Mouse (Mus musculus) kidney, embryonic 16.5 days (tissue): ENCODE data around the gene Sdccag8. TPM values are rescaled to one million over a fixed set of nuclear protein-coding genes. Genes with fewer than 3 reads are reported as not detected.

ENCODE experiments used
- ATAC-seq: fragments of 200-750 bp; cut with Nextera tagmentation; 2 replicates; pipeline ENCODE4 v1.8.0; 2017; ENCODE audit warnings: moderate TSS enrichment; ENCODE audit not compliant: low FRiP score, low TSS enrichment
- H3K27ac ChIP-seq: fragments of 300-500 bp; sonication (generic); 2 replicates; pipeline ENCODE4 v1.5.1; 2014; ENCODE audit warnings: low read length
- H3K27me3 ChIP-seq: fragments of 300-500 bp; sonication (generic); 2 replicates; pipeline ENCODE4 v1.6.1; 2014; ENCODE audit warnings: low read length, control low read depth, mixed read lengths; ENCODE audit not compliant: insufficient read depth
- H3K36me3 ChIP-seq: fragments of 300-500 bp; sonication (generic); 2 replicates; pipeline ENCODE4 v1.6.1; 2014; ENCODE audit warnings: low read length, control low read depth, mixed read lengths; ENCODE audit not compliant: insufficient read depth
- H3K4me1 ChIP-seq: fragments of 300-500 bp; sonication (generic); 2 replicates; pipeline ENCODE4 v1.6.1; 2014; ENCODE audit warnings: low read length, control low read depth, mixed read lengths; ENCODE audit not compliant: insufficient read depth
- H3K4me2 ChIP-seq: fragments of 300-500 bp; sonication (generic); replicated peaks from 2 replicates; pipeline ENCODE4 v1.6.1; 2014; ENCODE audit warnings: low read depth, low read length
- H3K4me3 ChIP-seq: fragments of 300-500 bp; sonication (generic); 2 replicates; pipeline ENCODE4 v1.5.1; 2014; ENCODE audit warnings: mild to moderate bottlenecking, low read length
- H3K9ac ChIP-seq: fragments of 300-500 bp; sonication (generic); replicated peaks from 2 replicates; pipeline ENCODE4 v1.6.1; 2014; ENCODE audit warnings: low read length
- H3K9me3 ChIP-seq: fragments of 300-500 bp; sonication (generic); 2 replicates; pipeline ENCODE4 v1.6.1; 2016; ENCODE audit warnings: low read length, control low read depth
- WGBS: fragments of 180-500 bp; shearing (Covaris S2); extraction: QIAGEN DNeasy Blood & Tissue Kit; methylation state at CpG from one replicate; pipeline ENCODE4 v1.1.7; 2014; 5-methylcytosine and 5-hydroxymethylcytosine counted together
- polyA plus RNA-seq: library from polyadenylated mRNA; unstranded; fragments of >200 nt; fragmentation: Nextera tagmentation; extraction: Ambion mirVana; gene quantifications from 2 replicates; pipeline ENCODE4 v1.2.1, GENCODE M21; 2015

Gene Sdccag8
- polyA plus RNA-seq, 1 experiment from 2014 or later = 20.1 TPM

GRCm38 (mm10) chr1:177010041-177010440 lies 195.6 kb downstream of the Sdccag8 start:
- Histone ChIP-seq H3K27ac (no peak overlapping the region), H3K36me3 (no peaks in the 10 kb centered on the region), H3K9me3 (no peaks in the 10 kb centered on the region), H3K4me2 (no peak overlapping the region), H3K4me3 (no peak overlapping the region), H3K4me1 (no peaks in the 10 kb centered on the region), H3K27me3 (no peaks in the 10 kb centered on the region), H3K9ac (no peak overlapping the region)
- 60% methylated on average over 3 of the region's 3 CpGs for WGBS
- no peak for ATAC-seq

- WGBS = 71% methylated on average over 6 of the region's 6 CpGs
- no peak overlapping the region for H3K4me2 ChIP-seq
- no peaks in the 10 kb centered on the region for H3K27me3 ChIP-seq
- H3K36me3 ChIP-seq = no peaks in the 10 kb centered on the region
- H3K27ac ChIP-seq = no peak overlapping the region
- no peak overlapping the region for H3K4me3 ChIP-seq
- ATAC-seq = no peak
- H3K4me1 ChIP-seq = no peaks in the 10 kb centered on the region
- no peaks in the 10 kb centered on the region for H3K9me3 ChIP-seq
- no peak overlapping the region for H3K9ac ChIP-seq
Measured at GRCm38 (mm10) chr1:177010607-177011302, 196.3 kb downstream of the Sdccag8 start.

- WGBS = 84% methylated on average over 13 of the region's 13 CpGs
- H3K4me3 ChIP-seq = no peak overlapping the region
- H3K4me2 ChIP-seq = no peak overlapping the region
- no peak overlapping the region for H3K9ac ChIP-seq
- no peaks in the 10 kb centered on the region for H3K4me1 ChIP-seq
- H3K36me3 ChIP-seq = no peaks in the 10 kb centered on the region
- H3K9me3 ChIP-seq = no peaks in the 10 kb centered on the region
- no peak for ATAC-seq
- no peak overlapping the region for H3K27ac ChIP-seq
- no peaks in the 10 kb centered on the region for H3K27me3 ChIP-seq
Measured at GRCm38 (mm10) chr1:177011688-177012087, 197.2 kb downstream of the Sdccag8 start.

- no peak overlapping the region for H3K4me2 ChIP-seq
- no peaks in the 10 kb centered on the region for H3K36me3 ChIP-seq
- ATAC-seq = no peak
- WGBS = 84% methylated on average over 3 of the region's 3 CpGs
- H3K4me1 ChIP-seq = no peaks in the 10 kb centered on the region
- H3K9me3 ChIP-seq = no peaks in the 10 kb centered on the region
- no peak overlapping the region for H3K27ac ChIP-seq
- H3K9ac ChIP-seq = no peak overlapping the region
- H3K27me3 ChIP-seq = no peaks in the 10 kb centered on the region
- no peak overlapping the region for H3K4me3 ChIP-seq
Measured at GRCm38 (mm10) chr1:177012774-177013173, 198.3 kb downstream of the Sdccag8 start.

- WGBS = 88% methylated on average over 1 of the region's 1 CpGs
- H3K4me3 ChIP-seq = no peak overlapping the region
- H3K27me3 ChIP-seq = no peaks in the 10 kb centered on the region
- no peak overlapping the region for H3K9ac ChIP-seq
- no peak overlapping the region for H3K27ac ChIP-seq
- no peak overlapping the region for H3K4me2 ChIP-seq
- no peaks in the 10 kb centered on the region for H3K36me3 ChIP-seq
- ATAC-seq = no peak
- H3K4me1 ChIP-seq = no peaks in the 10 kb centered on the region
- no peaks in the 10 kb centered on the region for H3K9me3 ChIP-seq
Measured at GRCm38 (mm10) chr1:177013313-177013712, 198.9 kb downstream of the Sdccag8 start.

GRCm38 (mm10) chr1:177013776-177014175 lies 199.3 kb downstream of the Sdccag8 start:
- H3K27me3 ChIP-seq = no peaks in the 10 kb centered on the region
- no peak overlapping the region for H3K4me3 ChIP-seq
- WGBS = 78% methylated on average over 3 of the region's 3 CpGs
- no peaks in the 10 kb centered on the region for H3K4me1 ChIP-seq
- H3K9ac ChIP-seq = no peak overlapping the region
- H3K27ac ChIP-seq = no peak overlapping the region
- H3K36me3 ChIP-seq = no peaks in the 10 kb centered on the region
- no peaks in the 10 kb centered on the region for H3K9me3 ChIP-seq
- H3K4me2 ChIP-seq = no peak overlapping the region
- no peak for ATAC-seq

GRCm38 (mm10) chr1:177014346-177014745 lies 199.9 kb downstream of the Sdccag8 start:
- Histone ChIP-seq H3K27me3 (no peaks in the 10 kb centered on the region), H3K4me1 (no peaks in the 10 kb centered on the region)
- WGBS = 81% methylated on average over 2 of the region's 2 CpGs

GRCm38 (mm10) chr1:177014921-177015439 lies 200.5 kb downstream of the Sdccag8 start:
- WGBS = 43% methylated on average over 6 of the region's 6 CpGs
- ATAC-seq = peak; percentile 67
- no peak overlapping the region; the same call in 1 of the 2 replicates for H3K27ac ChIP-seq

More at GRCm38 (mm10) chr1:177014346-177014745, 199.9 kb downstream of the Sdccag8 start:
- Histone ChIP-seq H3K9ac (no peak overlapping the region), H3K9me3 (no peaks in the 10 kb centered on the region), H3K4me2 (no peak overlapping the region), H3K27ac (no peak overlapping the region), H3K36me3 (no peaks in the 10 kb centered on the region), H3K4me3 (no peak overlapping the region)
- ATAC-seq = no peak

GRCm38 (mm10) chr1:177015917-177016316 lies 201.5 kb downstream of the Sdccag8 start:
- no peaks in the 10 kb centered on the region for H3K9me3 ChIP-seq
- H3K36me3 ChIP-seq = no peaks in the 10 kb centered on the region
- H3K27me3 ChIP-seq = no peaks in the 10 kb centered on the region
- no peak overlapping the region for H3K9ac ChIP-seq
- ATAC-seq = no peak
- H3K4me3 ChIP-seq = no peak overlapping the region
- H3K4me1 ChIP-seq = no peaks in the 10 kb centered on the region
- H3K4me2 ChIP-seq = no peak overlapping the region
- no peak overlapping the region for H3K27ac ChIP-seq
- WGBS = 47% methylated on average over 3 of the region's 3 CpGs

More at GRCm38 (mm10) chr1:177014921-177015439, 200.5 kb downstream of the Sdccag8 start:
- H3K4me1 ChIP-seq = no peaks in the 10 kb centered on the region
- H3K9ac ChIP-seq = no peak overlapping the region
- no peak overlapping the region for H3K4me3 ChIP-seq
- H3K9me3 ChIP-seq = no peaks in the 10 kb centered on the region
- no peaks in the 10 kb centered on the region for H3K36me3 ChIP-seq
- H3K27me3 ChIP-seq = no peaks in the 10 kb centered on the region
- H3K4me2 ChIP-seq = no peak overlapping the region

GRCm38 (mm10) chr1:177016729-177017128 lies 202.3 kb downstream of the Sdccag8 start:
- no peak for ATAC-seq
- H3K4me1 ChIP-seq = no peaks in the 10 kb centered on the region
- H3K9me3 ChIP-seq = no peaks in the 10 kb centered on the region
- no peak overlapping the region for H3K4me3 ChIP-seq
- 84% methylated on average over 2 of the region's 2 CpGs for WGBS
- H3K4me2 ChIP-seq = no peak overlapping the region
- H3K27ac ChIP-seq = no peak overlapping the region
- no peaks in the 10 kb centered on the region for H3K27me3 ChIP-seq
- no peak overlapping the region for H3K9ac ChIP-seq
- no peaks in the 10 kb centered on the region for H3K36me3 ChIP-seq
